Mouse (Mus musculus) cerebellum, adult 18-20 months (tissue): ENCODE results near the gene Tbx20.

ENCODE experiments used
- DNase-seq, 2 experiments: peaks; one replicate each; pipeline ENCODE4 v3.0.0; 2021

Tbx20 gene

DNA sequence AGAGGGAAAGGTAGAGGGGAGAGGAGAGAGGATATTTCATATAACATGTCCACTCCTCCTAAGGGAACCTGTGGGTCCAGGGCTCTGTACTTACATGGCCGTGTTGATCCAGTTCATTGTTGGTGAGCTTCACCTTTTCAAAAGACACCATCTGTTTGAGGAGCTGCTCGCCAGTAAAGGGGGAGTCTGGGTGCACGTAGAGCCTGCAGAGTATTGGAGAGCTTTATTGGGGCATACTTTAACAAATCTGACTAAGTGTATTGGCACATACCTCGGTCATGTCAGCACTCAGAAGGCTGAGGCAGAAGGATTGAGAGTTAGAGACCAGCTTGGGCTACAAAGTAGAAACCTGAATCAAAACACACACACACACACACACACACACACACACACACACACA lies 8.5 kb downstream of the Tbx20 start:
- DNase-seq = no peak

DNA sequence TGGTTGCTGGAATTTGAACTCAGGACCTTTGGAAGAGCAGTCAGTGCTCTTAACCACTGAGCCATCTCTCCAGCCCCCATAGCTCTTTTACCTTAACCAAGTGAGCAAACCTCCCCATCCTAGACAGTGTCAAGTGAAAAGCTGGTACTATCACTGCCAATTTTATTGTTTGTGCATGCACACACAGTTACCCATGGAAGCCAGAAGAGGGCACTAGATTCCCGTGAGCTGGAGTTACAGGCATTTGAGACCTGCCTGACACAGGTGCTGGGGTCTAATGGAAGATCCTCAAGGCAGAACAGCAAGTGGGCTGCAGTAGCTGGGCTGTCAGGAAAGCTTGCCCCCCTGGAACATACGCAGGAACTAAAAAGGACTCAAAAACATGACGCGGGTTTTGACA lies 13.6 kb downstream of the Tbx20 start:
- no peak for DNase-seq

DNA sequence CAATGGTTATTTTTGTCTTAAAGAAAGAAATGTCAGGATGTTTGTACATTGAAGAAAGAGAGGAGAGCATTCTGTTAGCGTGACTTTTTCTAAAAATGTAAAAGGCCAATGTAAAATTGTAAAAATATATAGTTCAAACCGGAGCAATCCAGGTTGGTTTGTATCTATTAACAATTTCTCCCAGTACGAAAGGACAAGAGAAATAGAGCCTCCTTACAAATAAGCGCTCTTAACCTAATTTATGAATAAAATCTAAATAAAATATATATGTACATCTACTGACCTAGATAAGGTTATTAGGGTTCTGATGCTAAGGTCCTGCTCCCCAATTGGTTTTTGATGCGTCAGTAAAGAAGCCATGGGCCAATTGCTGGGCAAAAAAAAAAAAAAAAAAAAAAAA lies 29.1 kb downstream of the Tbx20 start:
- DNase-seq = no peak

DNA sequence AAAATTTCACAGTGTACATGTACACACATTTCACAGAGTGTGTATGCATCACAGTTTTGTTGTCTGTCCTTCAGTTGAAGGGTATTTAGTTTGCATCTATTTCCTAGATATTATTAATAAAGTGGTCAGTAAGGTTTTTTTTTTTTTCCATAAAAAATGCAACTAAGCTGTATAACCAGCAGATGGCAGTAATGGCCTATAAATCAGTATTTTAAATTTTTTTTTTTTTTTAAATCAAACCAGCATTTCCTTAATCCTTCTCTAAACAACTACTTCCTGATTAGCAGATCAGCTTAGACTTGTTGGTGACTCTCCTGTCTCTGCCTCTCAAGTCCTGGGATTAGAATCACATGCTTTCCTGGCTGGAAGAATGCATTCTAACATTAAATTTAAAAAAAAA lies 72.9 kb downstream of the Tbx20 start:
- no peak for DNase-seq

DNA sequence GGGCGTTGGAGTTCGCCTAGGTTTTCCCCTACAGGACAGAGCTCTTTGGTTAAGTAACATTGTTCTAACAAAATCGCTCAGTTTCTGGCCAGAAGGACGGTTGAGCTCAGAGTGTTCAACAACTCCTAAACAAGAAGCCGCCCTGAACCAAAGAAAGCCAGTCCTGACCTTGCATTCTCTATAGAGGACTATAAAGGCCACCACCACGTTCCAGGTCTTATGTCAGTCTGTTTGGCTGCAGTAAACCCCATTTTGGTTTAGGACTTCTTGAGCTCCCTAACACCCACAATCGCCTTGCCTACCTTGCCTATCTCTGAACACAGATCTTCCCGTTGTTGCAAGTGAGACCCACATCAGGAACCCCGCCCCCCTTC lies 77.7 kb downstream of the Tbx20 start:
- DNase-seq = no peak

DNA sequence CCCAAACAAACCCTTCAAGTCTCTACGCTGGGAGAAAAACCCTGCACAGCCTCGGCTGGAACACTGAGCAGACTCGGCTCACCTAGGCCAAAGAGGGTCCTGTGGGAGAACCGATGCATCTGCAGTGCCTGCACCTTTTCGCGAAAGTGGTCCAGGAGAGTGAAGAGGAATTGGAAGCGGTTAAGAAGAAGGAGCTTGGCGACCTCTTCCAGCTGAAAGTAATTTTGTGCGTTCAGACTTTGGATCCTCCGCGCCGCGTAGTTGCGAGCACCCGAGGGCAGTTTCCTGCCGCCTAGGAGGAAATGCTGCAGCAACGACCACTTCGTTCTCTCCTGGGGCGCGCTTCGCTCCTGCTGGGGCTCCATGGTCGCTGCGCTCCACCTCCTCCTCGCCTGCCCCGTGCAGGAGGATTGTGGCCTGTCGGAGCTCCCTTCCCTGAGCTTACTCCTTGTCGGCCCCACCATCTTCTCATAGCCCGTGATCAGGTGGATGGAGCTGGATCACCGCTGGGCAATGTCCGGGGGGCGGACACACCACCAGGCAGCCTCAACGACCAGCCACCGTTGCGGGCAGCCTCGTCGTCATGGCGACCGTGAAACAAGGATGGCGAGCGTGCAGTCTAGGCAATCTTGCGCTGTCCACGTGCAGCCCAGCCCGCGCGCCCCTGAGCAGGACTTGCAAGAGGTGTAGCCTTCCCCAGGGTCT lies 78.3 kb downstream of the Tbx20 start, which contains the start of gene Dpy19l2:
TSS of gene Dpy19l2 (minus strand) at position 594 of the 705 bp plus-strand sequence.
- DNase-seq = no peak
